Mouse (Mus musculus): ENCODE data around the gene Dnaaf5.

The Dnaaf5 gene

DNA sequence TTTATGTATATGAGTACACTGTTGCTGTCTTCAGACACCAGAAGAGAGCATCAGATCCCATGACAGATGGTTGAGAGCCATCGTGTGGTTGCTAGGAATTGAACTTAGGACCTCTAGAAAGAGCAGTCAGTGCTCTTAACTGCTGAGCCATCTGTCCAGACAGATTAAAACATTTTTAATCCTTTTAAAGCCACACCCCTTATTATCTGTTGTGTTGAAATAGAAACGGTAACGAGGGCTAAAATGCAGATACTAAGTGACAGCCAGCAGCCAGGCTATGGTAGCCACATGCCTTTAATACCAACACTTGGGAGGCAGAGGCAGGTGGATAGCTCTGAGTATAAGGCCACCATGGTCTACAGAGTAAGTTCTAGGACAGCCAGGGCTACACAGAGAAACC is 82.1 kb downstream of the Dnaaf5 start:
- DNase-seq (ENCODE audit: low spot score in 2 of 2), result no peak

DNA sequence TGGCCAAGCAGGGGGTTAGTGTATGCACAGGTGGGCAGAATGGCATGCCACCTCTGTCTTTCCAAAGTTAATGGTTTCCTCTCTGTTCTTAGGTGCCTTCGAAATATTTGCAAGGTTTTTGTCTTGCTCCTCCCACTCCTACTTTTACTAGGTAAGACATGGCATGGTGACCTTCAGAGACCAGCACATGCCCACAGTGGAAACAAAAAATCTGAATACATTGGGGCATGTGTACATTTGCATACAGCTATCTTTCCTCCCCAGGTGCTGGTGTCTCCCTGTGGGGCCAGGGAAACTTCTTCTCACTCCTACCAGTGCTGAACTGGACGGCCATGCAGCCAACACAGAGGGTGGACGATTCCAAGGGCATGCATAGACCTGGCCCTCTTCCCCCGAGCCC is 84.4 kb downstream of the Dnaaf5 start:
- DNase-seq (ENCODE audit: low spot score in 2 of 2), result no peak

All from spleen, postnatal 4 days (tissue).